Mouse (Mus musculus): ENCODE data around the gene Znrd1. TPM values are rescaled to one million over a fixed set of nuclear protein-coding genes. Genes with fewer than 3 reads are reported as not detected.

Znrd1 gene
- total RNA-seq, 2 experiments from 2014 or later, result 23.7 to 28.9 TPM

DNA sequence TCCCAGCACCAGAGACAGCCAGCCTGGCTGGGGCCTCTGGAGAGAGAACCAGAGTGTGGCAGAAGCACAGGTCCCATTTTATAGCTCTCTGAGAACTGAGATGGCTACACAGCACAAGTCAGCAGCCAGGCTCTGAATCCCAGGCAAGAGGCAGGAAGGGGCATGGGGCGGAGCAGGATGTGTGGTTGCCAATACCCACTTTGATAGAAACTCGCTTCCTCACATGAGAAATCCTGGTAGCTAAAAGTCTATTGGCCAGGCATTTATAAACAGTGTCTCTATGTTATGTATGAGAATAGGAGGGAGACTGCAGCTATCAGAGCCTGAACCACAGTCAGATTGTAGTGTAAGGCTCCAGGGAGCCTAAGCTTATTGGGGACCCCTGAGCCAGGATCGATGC, 14.4 kb upstream of the Znrd1 start:
- DNase-seq, result no peak
- intact Hi-C loops (cut with DNase I), result no loop called here

- intact Hi-C loops (cut with DNase I), result no loop called here
- DNase-seq, result no peak
These were observed 13.0 kb upstream of the Znrd1 start for GRCm38 (mm10) chr17:36971172-36971850.

DNA sequence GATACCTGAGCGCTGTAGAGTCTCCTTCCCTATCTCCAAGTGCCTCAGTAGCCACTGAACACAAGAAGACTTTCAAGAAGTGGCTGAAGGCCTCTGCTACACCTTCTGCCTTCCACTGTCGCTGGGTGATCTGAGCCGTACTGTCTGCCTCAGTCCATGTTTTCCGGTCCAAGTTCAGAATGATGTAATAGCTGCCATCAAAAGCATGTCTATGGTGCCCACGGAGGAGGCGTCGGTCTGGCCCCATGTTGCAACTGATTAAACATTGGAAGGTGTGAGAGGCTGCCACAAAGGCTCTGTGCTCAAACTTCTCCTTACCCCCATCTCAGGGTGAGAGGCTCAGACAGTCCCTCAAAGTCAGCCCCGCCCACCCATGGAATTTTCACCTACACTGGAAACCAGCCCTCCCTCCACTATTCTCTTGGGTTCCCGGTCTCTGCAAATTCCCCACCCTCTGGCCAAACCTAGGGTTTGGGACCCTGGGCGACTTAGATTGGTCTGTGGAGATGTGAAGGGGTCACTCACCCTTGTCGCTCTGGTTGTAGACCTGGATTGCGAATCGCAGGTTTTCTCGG, 12.0 kb upstream of the Znrd1 start:
- no peak for DNase-seq
- intact Hi-C loops (cut with DNase I), result no loop called here

DNA sequence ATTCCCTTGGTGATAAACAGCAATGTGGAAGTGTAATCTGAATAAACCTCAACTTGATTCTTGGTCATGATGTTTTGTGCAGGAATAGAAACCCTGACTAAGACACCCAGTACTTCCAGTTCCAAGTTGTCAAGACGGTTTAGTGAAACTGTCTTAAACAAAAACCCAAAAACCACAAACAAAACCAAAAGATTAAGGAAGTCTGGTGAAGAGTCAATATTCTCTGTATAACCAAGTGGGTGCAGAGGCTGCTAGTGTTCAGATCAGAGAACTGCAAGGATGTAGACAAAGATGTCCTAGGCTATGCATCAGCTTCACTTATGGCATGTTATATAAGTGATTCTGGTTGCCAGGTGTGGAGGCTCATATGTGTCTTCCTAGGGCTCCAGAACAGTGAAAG, 8.5 kb upstream of the Znrd1 start:
- intact Hi-C loops (cut with DNase I), result no loop called here
- DNase-seq, result no peak

DNA sequence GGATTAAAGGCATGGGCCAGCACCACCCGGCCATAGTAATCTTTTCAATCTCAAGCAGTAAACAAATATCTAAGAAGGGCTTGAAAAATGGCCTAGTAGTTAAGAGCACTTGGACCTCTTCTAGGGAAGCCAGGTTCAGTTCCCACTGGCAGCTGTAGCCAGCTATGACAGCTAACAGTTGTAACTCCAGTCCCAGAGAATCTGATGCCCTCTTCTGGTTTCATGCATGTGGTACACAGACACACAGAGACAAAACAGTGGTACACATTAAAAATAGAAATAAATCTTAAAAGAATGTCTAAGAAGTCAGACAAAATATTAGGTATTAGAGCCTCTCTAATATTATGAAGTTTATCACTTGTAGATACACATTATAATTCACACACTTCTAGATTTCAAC, 2.8 kb upstream of the Znrd1 start:
- DNase-seq, result no peak
- intact Hi-C loops (cut with DNase I), result no loop called here

DNA sequence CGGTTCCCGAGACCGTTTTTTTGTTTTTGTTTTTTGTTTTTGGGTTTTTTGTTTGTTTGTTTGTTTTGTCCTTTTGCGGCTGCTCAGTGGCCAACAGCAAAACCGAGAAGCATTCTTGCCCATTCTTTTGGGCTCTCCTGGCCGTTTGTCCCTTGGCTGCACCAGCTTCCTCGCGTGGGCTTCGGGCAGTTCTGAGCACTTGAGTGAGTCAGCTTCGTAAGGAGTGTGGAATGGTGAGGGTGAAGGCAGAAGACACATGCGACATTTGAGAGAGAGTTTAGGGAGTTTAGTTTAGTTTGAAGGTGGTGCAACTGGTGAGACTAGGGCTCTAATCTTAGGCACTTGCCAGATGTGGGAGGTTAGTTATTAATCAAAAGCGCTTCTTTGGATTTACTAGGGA, 525 bp upstream of the Znrd1 start:
- DNase-seq, result no peak
- intact Hi-C loops (cut with DNase I), result loop anchor here (5.0 kb wide), 3 partner anchors 42 to 122 kb away; partner anchors contain the start of genes Gabbr1 and Trim26

GRCm38 (mm10) chr17:36953062-36953461, 5.3 kb downstream of the Znrd1 start:
- DNase-seq, result no peak
- intact Hi-C loops (cut with DNase I), result no loop called here

GRCm38 (mm10) chr17:36952631-36953030, 5.7 kb downstream of the Znrd1 start:
- intact Hi-C loops (cut with DNase I), result no loop called here
- no peak for DNase-seq

GRCm38 (mm10) chr17:36950981-36951947, 7.1 kb downstream of the Znrd1 start, which contains the start of gene Ppp1r11:
Gene Ppp1r11 (minus strand): TSS chr17:36951741.
- DNase-seq, result peak; percentile 97
- intact Hi-C loops (cut with DNase I), result no loop called here

DNA sequence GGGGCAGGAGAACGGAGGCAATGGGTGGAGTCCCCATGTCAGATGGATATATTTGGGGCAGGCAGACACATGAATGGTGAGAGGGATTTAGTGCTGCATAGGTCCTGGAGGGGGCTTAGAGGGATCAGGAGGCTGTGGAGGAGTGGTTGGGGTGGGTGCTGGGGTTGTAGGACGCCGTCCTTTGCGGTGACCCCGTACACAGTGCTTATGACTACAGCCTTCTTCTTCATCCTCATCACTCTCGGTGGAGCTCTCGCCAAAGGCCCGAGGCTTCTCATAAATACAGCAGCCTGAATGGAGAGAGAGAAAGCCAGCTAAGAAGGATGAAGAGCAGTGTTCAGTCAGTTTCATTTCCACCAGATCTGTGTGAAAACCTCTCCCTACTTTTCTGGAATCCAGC, 9.1 kb downstream of the Znrd1 start:
- no peak for DNase-seq

DNA sequence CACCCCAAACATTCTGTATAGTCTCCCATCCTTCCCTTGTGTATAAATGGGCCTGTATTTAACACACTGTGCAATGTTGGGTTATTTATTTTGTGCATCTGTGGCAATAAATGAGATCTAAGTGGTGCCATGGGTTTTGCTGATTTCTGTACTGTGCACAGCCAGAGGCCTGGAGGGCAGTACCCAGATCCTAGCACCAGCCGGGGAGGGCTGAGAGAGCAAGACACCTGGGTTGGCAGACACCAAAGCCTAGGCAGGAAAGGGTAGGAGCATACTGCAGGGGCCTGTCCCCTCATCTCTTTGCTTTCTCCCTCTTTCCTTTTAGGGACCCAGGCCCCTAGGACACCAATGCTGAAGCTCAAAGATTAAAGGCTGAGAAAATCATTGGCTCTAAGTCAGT, 10.1 kb downstream of the Znrd1 start:
- intact Hi-C loops (cut with DNase I), result loop anchor here (5.0 kb wide), 1 partner anchor 49 kb away; no protein-coding TSS in a partner anchor
- DNase-seq, result no peak

More for the DNA sequence above, 9.1 kb downstream of the Znrd1 start:
- intact Hi-C loops (cut with DNase I), result loop anchor here (5.0 kb wide), 1 partner anchor 48 kb away; no protein-coding TSS in a partner anchor

DNA sequence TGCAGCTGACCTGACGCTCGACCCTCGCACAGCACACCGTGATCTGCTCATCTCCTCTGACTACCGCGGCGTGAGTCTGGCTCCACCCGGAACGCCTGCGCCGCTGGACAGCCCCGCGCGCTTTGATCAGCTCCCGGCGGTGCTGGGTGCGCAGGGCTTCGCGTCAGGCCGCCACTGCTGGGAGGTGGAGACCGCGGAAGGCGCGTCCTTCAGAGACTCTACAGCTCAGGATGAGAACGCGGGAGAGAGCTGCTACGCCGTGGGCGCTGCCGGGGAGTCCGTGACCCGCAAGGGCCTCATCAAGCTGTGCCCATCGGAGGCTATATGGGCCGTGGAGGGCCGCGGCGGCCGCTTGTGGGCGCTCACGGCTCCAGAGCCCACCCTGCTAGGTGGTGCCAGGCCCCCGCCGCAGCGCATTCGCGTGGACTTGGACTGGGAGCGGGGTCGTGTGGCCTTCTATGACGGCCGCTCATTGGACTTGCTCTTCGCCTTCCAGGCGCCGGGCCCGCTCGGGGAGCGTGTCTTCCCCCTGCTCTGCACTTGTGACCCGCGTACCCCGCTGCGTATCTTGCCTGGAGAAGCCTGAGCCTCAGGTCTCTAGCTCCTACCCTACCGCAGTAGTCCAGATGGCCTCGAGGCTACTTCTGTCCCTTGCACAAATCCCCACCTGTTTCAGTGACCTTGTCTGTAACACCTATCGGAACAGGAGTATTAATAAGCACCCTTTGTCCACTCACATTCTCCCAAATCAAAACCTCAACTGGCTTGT, 11.1 kb downstream of the Znrd1 start:
- intact Hi-C loops (cut with DNase I), result loop anchor here (2.0 to 5.0 kb wide), 2 partner anchors 16 to 50 kb away; no protein-coding TSS in a partner anchor
- DNase-seq, result peak; percentile 55 to 59

GRCm38 (mm10) chr17:36944121-36944775, 14.1 kb downstream of the Znrd1 start:
- intact Hi-C loops (cut with DNase I), result no loop called here
- no peak for DNase-seq

GRCm38 (mm10) chr17:36943691-36944090, 14.7 kb downstream of the Znrd1 start:
- DNase-seq, result no peak
- intact Hi-C loops (cut with DNase I), result no loop called here

- DNase-seq, result peak in 1 of 2 experiments; percentile 18
- intact Hi-C loops (cut with DNase I), result no loop called here
These were observed 15.4 kb downstream of the Znrd1 start, which contains the start of gene Rnf39 for GRCm38 (mm10) chr17:36942791-36943471. Gene Rnf39 (plus strand): TSS chr17:36942918.

DNA sequence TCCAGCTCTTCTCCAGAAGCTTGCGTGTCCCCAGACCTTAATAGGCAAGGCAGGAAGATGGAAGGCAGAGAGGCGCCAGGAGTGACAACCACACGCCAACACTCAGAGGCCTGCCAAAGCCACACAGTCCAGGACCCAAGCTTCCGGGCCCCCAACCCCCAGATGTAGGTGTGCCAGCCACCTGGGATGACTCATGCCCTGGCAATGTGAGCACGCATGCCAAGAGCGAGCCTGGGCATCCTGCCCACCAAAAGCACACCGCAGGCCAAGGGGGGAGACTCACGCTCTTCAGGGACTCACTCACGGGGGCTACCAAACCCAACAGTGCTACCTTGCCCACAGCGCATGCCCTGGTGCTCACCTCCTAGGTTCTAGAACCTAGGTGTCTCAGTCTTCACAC, 16.0 kb downstream of the Znrd1 start:
- intact Hi-C loops (cut with DNase I), result no loop called here
- DNase-seq, result peak; percentile 67 to 68

DNA sequence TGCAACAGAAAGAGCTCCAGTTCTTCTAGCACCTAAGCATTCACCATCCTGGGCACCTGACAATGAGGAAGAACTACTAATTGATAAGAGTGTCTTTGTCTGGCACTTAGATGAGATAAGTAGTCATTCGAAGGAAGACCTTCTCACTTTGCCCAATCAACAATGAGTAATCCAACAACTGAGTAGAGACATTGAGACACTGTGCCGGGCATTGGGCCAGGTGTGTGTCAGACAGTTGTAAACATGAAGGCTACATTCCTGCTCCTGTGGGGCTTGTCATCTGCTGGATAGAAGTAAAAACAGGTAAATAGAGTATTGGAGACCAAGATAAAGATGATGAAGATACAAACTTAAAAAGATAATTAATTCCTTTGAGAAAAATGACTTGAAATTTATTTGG, 20.3 kb downstream of the Znrd1 start:
- intact Hi-C loops (cut with DNase I), result no loop called here
- no peak for DNase-seq

- DNase-seq, result peak; percentile 68 to 72
- intact Hi-C loops (cut with DNase I), result loop anchor here (2.0 kb wide), 1 partner anchor 15 kb away; no protein-coding TSS in a partner anchor
These were observed 26.6 kb downstream of the Znrd1 start for GRCm38 (mm10) chr17:36931806-36932205.

- intact Hi-C loops (cut with DNase I), result loop anchor here (2.0 kb wide), 1 partner anchor 16 kb away; no protein-coding TSS in a partner anchor
- DNase-seq, result no peak
These were observed 27.2 kb downstream of the Znrd1 start for GRCm38 (mm10) chr17:36931130-36931529.

Data from heart, postnatal 10 days (tissue).